ENCODE assay signal across 9 mouse cellular contexts in the genomic region with DNA sequence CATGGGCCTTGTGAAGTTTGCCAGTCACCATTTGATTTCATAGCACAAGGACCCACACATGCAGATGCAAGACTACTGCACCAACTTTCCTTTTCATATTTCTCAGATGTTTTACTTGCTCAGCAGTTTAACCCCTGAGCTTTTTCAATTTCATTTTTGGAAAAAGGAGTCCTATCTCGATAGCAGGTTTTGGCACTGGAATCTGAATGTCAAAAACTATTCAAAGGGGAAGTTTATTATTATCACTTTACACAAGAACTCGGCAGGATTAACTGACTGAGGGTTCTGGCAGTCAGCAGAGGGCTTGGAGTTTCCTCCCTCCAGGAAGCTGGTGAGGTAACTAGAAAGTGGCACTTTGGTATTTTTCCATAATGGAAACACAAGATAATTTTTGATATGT. TPM values are rescaled to one million over a fixed set of nuclear protein-coding genes. Genes with fewer than 3 reads are reported as not detected.
DNase-seq lines count a peak whose midpoint lies in the region; ATAC-seq and TF ChIP-seq lines count a peak whose summit lies in the region.
"Had no signal": no experiment of that assay in that cellular context is flagged by ENCODE, and none has a peak within 500 bp of the region (broad histone marks: within the 10 kb centered on the region; RNA-seq: fewer than 3 reads in every experiment).

No protein-coding gene starts in this region.

- peaks cover 17% of the 10 kb centered on the region for H3K36me3 ChIP-seq in heart, adult 2 months (ENCODE audit: control insufficient read depth, insufficient read depth, low read length)
- no peaks in the 10 kb centered on the region for H3K36me3 ChIP-seq in midbrain, embryonic 12.5 days
- H3K36me3 ChIP-seq in midbrain, embryonic 10.5 days, result no peaks in the 10 kb centered on the region
- no peaks in the 10 kb centered on the region for H3K36me3 ChIP-seq in limb, embryonic 10.5 days
- H3K36me3 ChIP-seq in stomach, embryonic 14.5 days (ENCODE audit: control insufficient read depth, insufficient read depth, low read length), result no peaks in the 10 kb centered on the region

- peak overlapping the region; percentile 50 for H3K9ac ChIP-seq in heart, adult 2 months (ENCODE audit: low read depth, low read length)
- no peak overlapping the region; the same call in 1 of the 2 replicates for H3K9ac ChIP-seq in midbrain, embryonic 12.5 days (replicated peaks)
- no peak overlapping the region for H3K9ac ChIP-seq in stomach, embryonic 14.5 days (replicated peaks; ENCODE audit: low read depth, low read length)

- peaks cover 4% of the 10 kb centered on the region; the same call in 1 of the 2 replicates for H3K79me2 ChIP-seq in heart, adult 2 months (replicated peaks; ENCODE audit: control insufficient read depth, insufficient read depth, low read length)

- TF ChIP-seq POLR2A in heart, adult 2 months (IDR thresholded peaks at IDR 0.05; ENCODE audit: insufficient read depth, low read depth, low read length), result no peak

- no peak for ATAC-seq in midbrain, embryonic 12.5 days (ENCODE audit: low FRiP score, low read depth)
- no peak for ATAC-seq in stomach, embryonic 14.5 days (ENCODE audit: insufficient number of reproducible peaks, insufficient read depth, low FRiP score, low read depth)
- ATAC-seq: CD4-positive, CD25-positive, alpha-beta regulatory T cell, adult 4 months had no signal

- H3K27me3 ChIP-seq in heart, adult 2 months (ENCODE audit: control insufficient read depth, insufficient read depth, low read length), result no peaks in the 10 kb centered on the region
- no peaks in the 10 kb centered on the region for H3K27me3 ChIP-seq in midbrain, embryonic 12.5 days
- H3K27me3 ChIP-seq in midbrain, embryonic 10.5 days (ENCODE audit: low read depth, poor library complexity, severe bottlenecking), result 0 out of 2 replicates have a peak, but pooled peaks cover 6% of the 10 kb centered on the region
- H3K27me3 ChIP-seq in limb, embryonic 10.5 days (ENCODE audit: low read depth, poor library complexity, severe bottlenecking), result no peaks in the 10 kb centered on the region
- H3K27me3 ChIP-seq in stomach, embryonic 14.5 days (ENCODE audit: control insufficient read depth, insufficient read depth, low read length), result no peaks in the 10 kb centered on the region

- no peak for TF ChIP-seq CTCF in heart, adult 2 months (IDR thresholded peaks at IDR 0.05)

- no peak for DNase-seq in heart, adult 2 months
- no peak for DNase-seq in heart, postnatal 4 days
- no peak for DNase-seq in midbrain, embryonic 10.5 days (ENCODE audit: low spot score)
- DNase-seq in limb, embryonic 10.5 days (ENCODE audit: low spot score), result no peak
- DNase-seq in frontal cortex, postnatal 14 days (ENCODE audit: low spot score in 2 of 2), result no peak
- DNase-seq in thymus, postnatal 14 days, result no peak

- peak overlapping the region; percentile 76; the same call in 1 of the 2 replicates for H3K4me2 ChIP-seq in midbrain, embryonic 12.5 days (replicated peaks)
- peak overlapping the region; percentile 69; the same call in 1 of the 2 replicates for H3K4me2 ChIP-seq in stomach, embryonic 14.5 days (replicated peaks; ENCODE audit: low read depth, low read length)

- no peak for TF ChIP-seq EP300 in heart, adult 2 months (IDR thresholded peaks at IDR 0.05; ENCODE audit: insufficient read depth, low read depth, low read length)

- intact Hi-C loops in heart, adult 2 months (cut with DNase I), result loop anchor here (10.0 kb wide), 1 partner anchor 819 kb away; a partner anchor contains a TSS

- peaks cover 4% of the 10 kb centered on the region; the same call in 1 of the 2 replicates for H3K4me1 ChIP-seq in heart, adult 2 months (ENCODE audit: control insufficient read depth, insufficient read depth, low read length)
- peaks cover 11% of the 10 kb centered on the region for H3K4me1 ChIP-seq in midbrain, embryonic 12.5 days
- H3K4me1 ChIP-seq in midbrain, embryonic 10.5 days, result peaks cover 15% of the 10 kb centered on the region
- peaks cover 11% of the 10 kb centered on the region; the same call in 1 of the 2 replicates for H3K4me1 ChIP-seq in limb, embryonic 10.5 days
- peaks cover 5% of the 10 kb centered on the region; the same call in 1 of the 2 replicates for H3K4me1 ChIP-seq in stomach, embryonic 14.5 days (ENCODE audit: control insufficient read depth, insufficient read depth, low read length)

- no peaks in the 10 kb centered on the region for H3K9me3 ChIP-seq in midbrain, embryonic 12.5 days
- no peaks in the 10 kb centered on the region for H3K9me3 ChIP-seq in midbrain, embryonic 10.5 days (replicated peaks)
- H3K9me3 ChIP-seq in limb, embryonic 10.5 days (replicated peaks), result no peaks in the 10 kb centered on the region
- no peaks in the 10 kb centered on the region for H3K9me3 ChIP-seq in stomach, embryonic 14.5 days (ENCODE audit: control insufficient read depth, low read depth, low read length)

- H3K4me3 ChIP-seq in heart, adult 2 months, result peak overlapping the region; percentile 71
- 0 out of 2 replicates have a peak overlapping the region, but pooled peaks have one; percentile 66 for H3K4me3 ChIP-seq in midbrain, embryonic 12.5 days
- H3K4me3 ChIP-seq in midbrain, embryonic 10.5 days, result no peak overlapping the region
- H3K4me3 ChIP-seq in limb, embryonic 10.5 days, result peak overlapping the region; percentile 73; the same call in 1 of the 2 replicates
- H3K4me3 ChIP-seq in stomach, embryonic 14.5 days (ENCODE audit: low read depth, low read length), result 0 out of 2 replicates have a peak overlapping the region, but pooled peaks have one; percentile 71

- H3K27ac ChIP-seq in heart, adult 2 months, result peak overlapping the region; percentile 96
- H3K27ac ChIP-seq in midbrain, embryonic 12.5 days (replicated peaks), result no peak overlapping the region
- H3K27ac ChIP-seq in midbrain, embryonic 10.5 days (replicated peaks), result no peak overlapping the region
- H3K27ac ChIP-seq in limb, embryonic 10.5 days, result no peak overlapping the region
- no peak overlapping the region for H3K27ac ChIP-seq in stomach, embryonic 14.5 days (ENCODE audit: low read length)

- 2% methylated on average over 2 of the region's 2 CpGs for WGBS in heart, adult 2 months
- WGBS in midbrain, embryonic 12.5 days, result 65% methylated on average over 2 of the region's 2 CpGs
- WGBS in midbrain, embryonic 10.5 days, result 85% methylated on average over 2 of the region's 2 CpGs
- 71% methylated on average over 2 of the region's 2 CpGs for WGBS in limb, embryonic 10.5 days
- WGBS in stomach, embryonic 14.5 days, result 36% methylated on average over 2 of the region's 2 CpGs

RNA-seq across cellular contexts. Expression of a gene that starts 1.9 kb away (rescaled TPM):
- total RNA-seq in heart, adult 2 months (2021), result 100 to 1,000 TPM in 1 of 2 experiments, 10 to 100 TPM in 1; 70.9 to 103 TPM
- 18.0 and 36.9 TPM in 2 replicates for polyA plus RNA-seq in heart, adult 2 months (2012; rRNA removed)
- 10 to 100 TPM; 14.7 to 18.8 TPM for total RNA-seq in heart, postnatal 4 days (2021)
- 6.7 and 8.2 TPM in 2 replicates for polyA plus RNA-seq in midbrain, embryonic 12.5 days (2016; fragmentation: Nextera tagmentation; extraction: Ambion mirVana)
- polyA plus RNA-seq in midbrain, embryonic 10.5 days (2016; fragmentation: Nextera tagmentation; extraction: Ambion mirVana), result 3.5 and 5.3 TPM in 2 replicates
- 3.4 and 3.7 TPM in 2 replicates for polyA plus RNA-seq in limb, embryonic 10.5 days (2016; fragmentation: Nextera tagmentation; extraction: Ambion mirVana)
- polyA plus RNA-seq in stomach, embryonic 14.5 days (2014; fragmentation: Nextera tagmentation; extraction: Ambion mirVana), result 4.7 and 6.5 TPM in 2 replicates

RNA-seq across cellular contexts. Expression of a gene that starts 47.4 kb away (rescaled TPM):
- total RNA-seq in heart, adult 2 months (2021), result 1 to 10 TPM; 3.4 to 3.8 TPM
- polyA plus RNA-seq in heart, adult 2 months (2012; rRNA removed), result 2.6 and 3.7 TPM in 2 replicates
- total RNA-seq in heart, postnatal 4 days (2021), result 1 to 10 TPM; 5.6 to 5.7 TPM
- polyA plus RNA-seq in midbrain, embryonic 12.5 days (2016; fragmentation: Nextera tagmentation; extraction: Ambion mirVana), result 1.5 TPM in 2 replicates
- 2.4 and 3.2 TPM in 2 replicates for polyA plus RNA-seq in midbrain, embryonic 10.5 days (2016; fragmentation: Nextera tagmentation; extraction: Ambion mirVana)
- 2.0 and 3.0 TPM in 2 replicates for polyA plus RNA-seq in limb, embryonic 10.5 days (2016; fragmentation: Nextera tagmentation; extraction: Ambion mirVana)
- 3.2 and 4.1 TPM in 2 replicates for polyA plus RNA-seq in stomach, embryonic 14.5 days (2014; fragmentation: Nextera tagmentation; extraction: Ambion mirVana)
